Mouse (Mus musculus): ENCODE measurements around the gene Cypt15. TPM values are rescaled to one million over a fixed set of nuclear protein-coding genes. Genes with fewer than 3 reads are reported as not detected.
"Not testable (repeated sequence)": the region's sequence is repeated elsewhere in the genome, so short reads cannot be mapped to it uniquely, and the experiment has no call there.

The Cypt15 gene
- not detected in 2 replicates for total RNA-seq (2015; ENCODE audit: low replicate concordance)
- total RNA-seq (2017; ENCODE audit: low replicate concordance): not detected in 2 replicates

DNA sequence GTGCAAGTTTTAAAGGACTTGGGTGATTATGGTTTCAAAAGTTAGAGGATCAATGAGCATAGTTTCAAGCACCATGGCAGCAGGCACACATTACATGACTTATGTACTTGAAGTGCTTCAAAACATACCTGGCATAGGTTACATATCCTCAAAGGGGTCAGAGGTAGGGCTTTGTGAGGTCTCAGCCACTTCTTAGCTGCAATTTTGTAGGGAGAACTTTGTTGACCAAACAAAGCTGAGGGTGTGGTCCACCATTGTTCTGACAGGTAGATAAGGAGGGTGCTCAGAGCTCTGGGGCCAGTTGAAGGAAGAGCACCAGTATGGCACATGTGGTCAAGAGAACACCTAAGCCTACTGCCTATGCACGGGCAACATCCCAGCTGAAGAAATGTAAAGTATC, at the start of gene Cypt15:
Cypt15 (plus strand) TSS at position 301 of the 400 bp plus-strand sequence.
- ATAC-seq (replicated peaks; ENCODE audit: low FRiP score, poor library complexity, severe bottlenecking): not testable (repeated sequence)

DNA sequence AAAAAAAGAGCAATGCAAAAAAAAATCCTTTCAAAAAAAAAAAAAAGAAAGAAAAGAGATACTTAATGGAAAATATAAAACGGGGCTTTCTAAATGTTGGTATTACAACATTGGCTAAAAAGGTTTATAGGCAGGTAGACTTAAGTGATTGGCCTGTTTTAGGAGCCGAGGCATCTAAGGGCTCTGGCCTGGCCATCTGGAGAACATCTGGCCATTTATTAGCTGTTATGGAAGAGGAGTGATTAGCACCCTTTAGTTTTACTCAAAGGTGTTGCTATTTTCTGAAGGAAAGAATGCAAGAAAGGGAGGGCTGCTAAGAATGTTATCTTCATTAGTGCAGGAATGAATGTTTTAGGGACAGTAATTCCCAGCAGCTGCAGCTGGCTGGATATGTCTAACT, 24.9 kb downstream of the Cypt15 start:
- no peak for ATAC-seq (replicated peaks; ENCODE audit: low FRiP score, poor library complexity, severe bottlenecking)

DNA sequence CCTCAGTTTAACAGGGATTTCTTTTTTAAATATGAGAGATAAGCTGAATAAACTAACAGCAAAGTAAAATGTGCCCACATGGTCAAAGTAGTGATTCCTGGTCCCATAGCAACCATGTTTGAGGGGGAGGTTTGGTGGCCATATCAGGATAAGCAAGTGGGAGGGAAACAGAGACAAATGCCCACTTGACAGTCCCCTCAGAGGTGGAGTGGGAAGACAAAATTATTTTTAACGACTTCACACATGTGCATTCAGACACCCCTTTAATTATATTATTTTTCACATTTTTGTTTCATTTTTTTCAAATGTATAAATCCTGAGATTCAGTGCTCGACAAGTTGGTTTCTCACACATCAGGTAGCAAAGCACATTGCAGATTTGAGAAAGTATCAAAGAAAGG, 32.8 kb downstream of the Cypt15 start:
- ATAC-seq (replicated peaks; ENCODE audit: low FRiP score, poor library complexity, severe bottlenecking): no peak

DNA sequence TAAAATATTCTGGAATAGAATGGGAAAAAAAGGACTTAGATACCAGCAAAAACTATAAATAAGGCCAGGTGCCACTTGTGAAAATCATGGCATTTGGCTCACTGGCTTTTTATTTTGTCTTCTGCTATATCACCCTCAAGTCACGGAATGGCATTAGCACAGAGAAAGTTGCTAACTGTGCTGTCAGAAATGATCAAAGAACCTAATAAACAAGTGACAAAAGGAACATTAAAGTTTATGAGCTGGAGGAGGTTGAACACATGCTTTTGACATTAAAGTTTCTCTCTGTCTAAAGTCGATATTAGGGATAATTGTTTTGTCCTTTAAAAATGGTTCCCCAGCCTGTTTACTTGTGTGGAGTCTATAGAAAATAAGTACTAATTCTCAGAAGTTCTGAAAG, 37.7 kb downstream of the Cypt15 start:
- no peak for ATAC-seq (replicated peaks; ENCODE audit: low FRiP score, poor library complexity, severe bottlenecking)
